Mouse (Mus musculus) brain, embryonic 14.5 days (tissue): ENCODE data around the gene Flt3. TPM values are rescaled to one million over a fixed set of nuclear protein-coding genes. Genes with fewer than 3 reads are reported as not detected.
A peak's percentile ranks its signal among the peaks of the same experiment; 100 is the strongest.

Experiments used
- DNase-seq: peaks from one replicate; pipeline ENCODE4 v3.0.0-alpha.2; 2011; ENCODE audit warnings: low read depth
- CTCF ChIP-seq: fragments of 200-500 bp; IDR thresholded peaks from 2 replicates; pipeline ENCODE4 v1.5.1; 2012; ENCODE audit warnings: inconsistent platforms, mild to moderate bottlenecking, moderate library complexity, borderline replicate concordance; ENCODE audit not compliant: insufficient read depth, insufficient read length; ENCODE audit errors: extremely low read depth
- POLR2A ChIP-seq: fragments of 200-500 bp; IDR thresholded peaks from 2 replicates; pipeline ENCODE4 v1.6.1; 2012; ENCODE audit warnings: mild to moderate bottlenecking, inconsistent platforms, borderline replicate concordance; ENCODE audit not compliant: poor library complexity, insufficient read depth, insufficient read length, severe bottlenecking; ENCODE audit errors: extremely low read depth
- polyA plus RNA-seq: library from polyadenylated mRNA; depleted of rRNA; stranded (reverse); fragments of >200 nt; gene quantifications from 2 replicates; pipeline ENCODE4 v1.2.3, GENCODE M21; 2012

Gene Flt3
- polyA plus RNA-seq, 1 experiment = 0.56 TPM

- DNase-seq = no peak
- TF ChIP-seq POLR2A (no peak), CTCF (no peak)
These were observed 78.1 kb downstream of the Flt3 start, which contains the start of gene Urad for GRCm38 (mm10) chr5:147322183-147322582. Urad (minus strand) TSS chr5:147322440.

GRCm38 (mm10) chr5:147319653-147320052 lies 80.6 kb downstream of the Flt3 start:
- TF ChIP-seq CTCF (peak; percentile 76; the same call in 1 of the 2 replicates), POLR2A (no peak)
- DNase-seq = peak; percentile 91

GRCm38 (mm10) chr5:147317991-147318390 lies 82.3 kb downstream of the Flt3 start:
- DNase-seq = no peak
- no peak for TF ChIP-seq POLR2A
- TF ChIP-seq CTCF = peak; percentile 14; the same call in 1 of the 2 replicates

GRCm38 (mm10) chr5:147317321-147317720 lies 83.0 kb downstream of the Flt3 start:
- no peak for DNase-seq
- TF ChIP-seq CTCF = no peak
- no peak for TF ChIP-seq POLR2A

GRCm38 (mm10) chr5:147315432-147316075 lies 84.7 kb downstream of the Flt3 start:
- no peak for TF ChIP-seq CTCF
- TF ChIP-seq POLR2A = no peak
- no peak for DNase-seq

- DNase-seq = peak; percentile 41
These were observed 85.5 kb downstream of the Flt3 start for GRCm38 (mm10) chr5:147314646-147315431.

GRCm38 (mm10) chr5:147312830-147313685 lies 87.2 kb downstream of the Flt3 start:
- TF ChIP-seq POLR2A (no peak), CTCF (no peak)
- DNase-seq = no peak

More at GRCm38 (mm10) chr5:147314646-147315431, 85.5 kb downstream of the Flt3 start:
- TF ChIP-seq POLR2A = no peak

- TF ChIP-seq CTCF (no peak), POLR2A (no peak)
- no peak for DNase-seq
These were observed 90.5 kb downstream of the Flt3 start for GRCm38 (mm10) chr5:147309786-147310185.

GRCm38 (mm10) chr5:147308451-147308850 lies 91.8 kb downstream of the Flt3 start:
- no peak for DNase-seq
- no peak for TF ChIP-seq POLR2A
- TF ChIP-seq CTCF = no peak

GRCm38 (mm10) chr5:147307398-147307785 lies 92.9 kb downstream of the Flt3 start:
- TF ChIP-seq POLR2A (no peak), CTCF (no peak)
- no peak for DNase-seq
